Mouse (Mus musculus): Measurements from ENCODE around the gene Homez.
A peak's percentile ranks its signal among the peaks of the same experiment; 100 is the strongest.

Homez gene

DNA sequence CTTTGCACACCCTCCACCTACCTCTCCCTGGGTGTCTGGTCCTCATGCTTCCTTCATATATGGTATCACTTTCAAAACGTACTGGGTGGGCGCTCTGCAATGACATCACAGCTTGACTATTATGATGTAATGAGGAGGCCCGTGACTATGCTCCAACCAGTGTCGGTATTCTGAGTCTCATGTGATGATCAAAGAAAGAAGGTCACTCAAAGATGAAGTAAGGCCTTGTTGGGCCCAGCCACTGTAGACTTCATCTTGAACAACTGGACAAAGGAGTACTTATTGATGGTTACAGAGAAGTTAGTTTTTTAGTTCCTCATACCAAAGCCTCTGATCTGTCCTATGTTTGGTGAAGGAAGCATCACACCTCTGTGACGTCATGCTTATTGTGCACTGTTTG is at the start of gene Homez:
Gene Homez (minus strand): TSS at position 101 of the 400 bp plus-strand sequence.
- no peak for DNase-seq (ENCODE audit: low spot score in 2 of 2)

DNA sequence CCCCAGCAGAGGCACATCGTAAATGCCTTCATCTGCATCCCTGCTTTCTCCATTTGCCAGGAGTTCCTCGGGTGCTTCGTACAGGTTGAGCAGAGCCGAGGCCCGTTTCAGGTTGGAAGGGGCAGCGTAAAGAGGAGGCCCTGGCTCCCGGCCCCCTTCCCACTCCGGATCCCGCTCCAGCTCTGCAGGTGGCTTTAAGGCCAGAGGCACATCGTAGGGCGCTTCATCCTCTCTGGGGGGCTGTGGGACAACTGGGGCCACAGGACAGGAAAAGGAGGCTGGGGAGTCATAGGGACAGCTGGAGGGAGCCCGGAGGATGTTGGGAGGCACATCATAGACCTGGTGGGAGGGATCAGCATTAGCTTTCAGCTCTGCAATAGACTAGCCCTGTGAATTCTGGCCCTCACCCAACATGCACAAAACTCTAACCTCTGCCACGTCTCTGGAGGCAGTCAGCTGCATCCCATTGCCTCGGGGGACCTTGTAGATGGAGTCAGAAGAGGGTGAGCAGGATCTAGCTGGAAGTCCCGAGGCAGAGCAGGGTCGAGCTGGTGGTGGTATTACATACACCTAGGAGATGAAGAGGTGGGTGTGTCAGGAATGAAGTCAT is 49.4 kb upstream of the Homez start:
- no peak for DNase-seq (ENCODE audit: low spot score in 2 of 2)

DNA sequence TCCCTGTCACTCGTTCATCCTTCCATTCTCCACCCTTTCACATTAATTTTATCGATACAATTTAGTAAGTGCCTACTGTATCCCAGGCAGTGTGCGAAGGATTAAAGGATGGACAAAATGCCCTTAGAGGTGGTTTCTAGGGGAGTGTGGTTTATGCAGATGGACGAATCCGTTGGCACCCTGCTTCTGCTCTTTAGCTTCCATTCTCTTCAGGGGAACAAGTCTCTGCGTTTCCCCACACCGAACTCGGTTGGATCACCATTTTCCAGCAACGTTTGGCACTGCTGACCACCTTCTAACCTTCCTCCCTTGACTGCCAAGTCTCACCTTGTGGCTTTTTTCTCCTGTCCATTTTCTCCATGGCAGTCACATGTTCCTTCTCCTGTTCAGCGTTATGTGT is 42.6 kb upstream of the Homez start:
- no peak for DNase-seq (ENCODE audit: low spot score in 2 of 2)

GRCm38 (mm10) chr14:54912886-54913285 is 42.1 kb upstream of the Homez start, which contains the start of gene Slc22a17:
TSS of gene Slc22a17 (minus strand) at chr14:54913132.
- peak; percentile 69 to 81 for DNase-seq (ENCODE audit: low spot score in 2 of 2)

DNA sequence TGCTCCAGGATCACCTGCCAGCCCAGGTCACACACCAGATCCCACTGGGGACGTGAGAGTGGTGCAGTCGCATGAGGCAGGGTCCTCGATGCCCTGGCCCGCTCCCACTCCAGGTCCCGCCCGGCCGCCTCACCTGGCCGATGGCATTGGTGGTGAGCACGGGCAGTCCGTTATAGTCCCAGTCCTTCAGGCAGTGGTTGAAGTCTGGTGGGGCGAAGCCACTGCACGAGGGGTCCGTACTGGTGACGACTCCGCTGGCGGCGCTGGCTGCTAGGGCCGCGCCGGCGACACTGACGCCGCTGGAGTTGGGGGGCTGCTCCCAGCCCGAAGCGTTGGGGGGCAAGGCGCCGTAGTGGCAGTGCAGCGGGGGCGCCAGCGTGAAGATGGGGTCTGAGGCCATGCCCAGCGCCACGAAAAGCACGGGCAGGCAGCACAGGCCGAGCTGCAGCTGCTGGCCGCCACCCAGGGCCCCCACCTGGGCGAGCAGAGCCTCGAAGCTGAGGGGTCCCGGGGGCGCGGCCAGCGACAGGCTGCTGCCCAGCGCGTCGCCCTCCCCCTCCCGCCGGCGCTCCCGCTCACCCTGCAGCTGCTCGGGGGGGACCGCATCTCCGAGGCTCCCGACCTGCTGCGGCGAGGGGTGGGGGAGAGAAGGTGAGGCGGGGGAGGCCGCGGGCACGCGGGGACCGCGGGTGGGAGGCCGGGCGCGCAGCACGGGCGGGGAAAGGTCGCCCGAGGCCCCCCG is 41.5 kb upstream of the Homez start:
- peak in 1 of 2 experiments; percentile 46 for DNase-seq (ENCODE audit: low spot score in 2 of 2)

DNA sequence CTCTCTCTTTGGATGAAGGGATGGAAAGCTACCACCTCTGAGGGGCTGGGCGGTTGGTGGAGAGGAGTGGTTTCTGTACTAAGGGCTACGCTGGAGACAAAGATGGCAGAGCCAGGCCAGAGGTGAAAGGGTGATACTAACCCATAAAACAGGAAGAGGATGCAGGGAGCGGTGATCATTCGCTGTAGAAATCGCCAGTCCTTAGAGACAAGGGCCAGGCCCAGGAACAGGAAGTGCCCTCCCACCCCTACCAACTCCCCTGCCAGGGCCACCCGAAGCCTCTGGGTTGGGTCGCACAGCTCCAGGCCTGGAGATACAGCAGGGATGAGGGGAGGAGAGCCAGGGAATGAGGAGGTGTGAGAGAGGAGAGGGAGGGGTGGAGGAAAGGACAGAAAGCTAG is 37.9 kb upstream of the Homez start:
- DNase-seq (ENCODE audit: low spot score in 2 of 2) = no peak

GRCm38 (mm10) chr14:54903641-54904040 is 32.9 kb upstream of the Homez start:
- no peak for DNase-seq (ENCODE audit: low spot score in 2 of 2)

- peak in 1 of 2 experiments; percentile 63 for DNase-seq (ENCODE audit: low spot score in 2 of 2)
These were observed 29.6 kb upstream of the Homez start for GRCm38 (mm10) chr14:54900383-54900782.

GRCm38 (mm10) chr14:54897445-54897844 is 26.7 kb upstream of the Homez start:
- no peak for DNase-seq (ENCODE audit: low spot score in 2 of 2)

DNA sequence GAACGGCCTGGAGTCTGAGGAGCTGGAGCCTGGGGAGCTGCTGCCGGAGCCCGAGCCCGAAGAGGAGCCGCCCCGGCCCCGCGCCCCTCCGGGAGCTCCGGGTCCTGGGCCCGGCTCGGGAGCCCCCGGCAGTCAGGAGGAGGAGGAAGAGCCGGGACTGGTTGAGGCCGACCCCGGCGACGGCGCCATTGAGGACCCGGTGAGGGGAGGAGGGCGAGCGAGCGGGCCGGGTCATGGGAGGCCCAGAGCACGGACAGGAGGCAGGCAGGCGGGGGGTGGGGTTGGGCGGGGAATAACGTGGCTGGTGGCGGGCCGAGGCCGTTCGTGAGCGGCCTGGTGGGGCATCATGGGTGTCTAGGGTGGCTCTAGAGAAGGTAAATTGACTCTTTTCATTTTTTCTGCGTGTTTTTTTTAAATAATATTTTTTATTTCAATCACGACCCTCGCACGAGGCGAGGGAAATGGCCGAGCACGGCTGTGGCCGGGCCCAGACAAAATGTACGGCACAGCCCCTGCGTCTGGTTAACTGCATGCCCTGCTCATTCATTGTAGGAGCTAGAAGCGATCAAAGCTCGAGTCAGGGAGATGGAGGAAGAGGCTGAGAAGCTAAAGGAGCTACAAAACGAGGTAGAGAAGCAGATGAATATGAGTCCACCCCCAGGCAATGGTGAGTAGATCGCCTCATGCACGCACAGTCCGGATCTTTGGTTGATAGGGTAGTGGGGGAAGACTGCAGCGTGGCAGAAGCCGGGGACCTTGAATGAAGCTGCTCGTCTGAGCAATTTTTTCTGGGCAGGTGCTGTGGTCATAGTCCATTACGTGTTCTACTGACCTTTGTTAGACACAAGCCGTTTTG is 23.8 kb upstream of the Homez start:
- no peak for DNase-seq (ENCODE audit: low spot score in 2 of 2)

- DNase-seq (ENCODE audit: low spot score in 2 of 2) = peak; percentile 94 to 97
These were observed 23.0 kb upstream of the Homez start for GRCm38 (mm10) chr14:54893651-54894181.

DNA sequence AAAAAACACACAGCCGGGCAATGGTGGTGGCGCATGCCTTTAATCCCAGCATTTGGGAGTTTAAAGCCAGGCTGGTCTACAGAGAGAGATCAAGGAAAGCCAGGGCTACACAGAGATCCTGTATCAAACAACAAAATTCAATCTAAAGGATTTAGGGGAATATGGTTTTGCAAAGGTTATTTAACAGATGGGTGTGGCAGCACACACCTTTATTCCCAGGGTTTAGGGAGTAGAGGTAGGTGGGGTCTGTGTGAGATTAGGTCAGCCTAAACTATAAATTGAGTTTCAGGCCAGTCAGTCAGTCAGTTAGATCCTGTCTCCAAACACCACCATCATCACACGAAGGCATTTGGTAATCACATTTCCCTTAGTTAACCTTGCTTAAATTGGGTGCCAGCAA is 21.4 kb upstream of the Homez start, which contains the start of gene Pabpn1:
Gene Pabpn1 (plus strand): TSS at position 301 of the 400 bp plus-strand sequence.
- no peak for DNase-seq (ENCODE audit: low spot score in 2 of 2)

- no peak for DNase-seq (ENCODE audit: low spot score in 2 of 2)
These were observed 14.5 kb upstream of the Homez start for GRCm38 (mm10) chr14:54885309-54885708.

DNA sequence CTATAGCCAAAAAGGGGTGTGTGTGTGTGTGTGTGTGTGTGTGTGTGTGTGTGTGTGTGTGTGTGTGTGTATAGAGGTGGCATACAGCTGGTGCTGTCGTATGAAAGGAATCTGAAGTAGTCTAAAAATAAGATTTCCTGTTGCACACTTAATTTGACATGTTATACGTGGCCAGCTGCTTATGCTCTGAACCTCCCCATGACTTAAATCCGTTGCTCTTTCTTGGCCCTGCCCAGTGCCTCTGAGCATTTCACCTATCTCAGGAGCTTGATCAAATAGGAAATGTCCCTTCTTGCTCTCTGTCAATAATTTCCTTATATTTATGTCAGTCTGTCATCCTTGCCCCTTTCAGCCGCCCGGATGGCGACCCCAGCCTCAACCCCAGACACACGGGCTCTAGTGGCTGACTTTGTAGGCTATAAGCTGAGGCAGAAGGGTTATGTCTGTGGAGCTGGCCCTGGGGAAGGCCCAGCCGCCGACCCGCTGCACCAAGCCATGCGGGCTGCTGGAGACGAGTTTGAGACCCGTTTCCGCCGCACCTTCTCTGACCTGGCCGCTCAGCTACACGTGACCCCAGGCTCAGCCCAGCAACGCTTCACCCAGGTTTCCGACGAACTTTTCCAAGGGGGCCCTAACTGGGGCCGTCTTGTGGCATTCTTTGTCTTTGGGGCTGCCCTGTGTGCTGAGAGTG is 13.4 kb upstream of the Homez start:
- no peak for DNase-seq (ENCODE audit: low spot score in 2 of 2)

DNA sequence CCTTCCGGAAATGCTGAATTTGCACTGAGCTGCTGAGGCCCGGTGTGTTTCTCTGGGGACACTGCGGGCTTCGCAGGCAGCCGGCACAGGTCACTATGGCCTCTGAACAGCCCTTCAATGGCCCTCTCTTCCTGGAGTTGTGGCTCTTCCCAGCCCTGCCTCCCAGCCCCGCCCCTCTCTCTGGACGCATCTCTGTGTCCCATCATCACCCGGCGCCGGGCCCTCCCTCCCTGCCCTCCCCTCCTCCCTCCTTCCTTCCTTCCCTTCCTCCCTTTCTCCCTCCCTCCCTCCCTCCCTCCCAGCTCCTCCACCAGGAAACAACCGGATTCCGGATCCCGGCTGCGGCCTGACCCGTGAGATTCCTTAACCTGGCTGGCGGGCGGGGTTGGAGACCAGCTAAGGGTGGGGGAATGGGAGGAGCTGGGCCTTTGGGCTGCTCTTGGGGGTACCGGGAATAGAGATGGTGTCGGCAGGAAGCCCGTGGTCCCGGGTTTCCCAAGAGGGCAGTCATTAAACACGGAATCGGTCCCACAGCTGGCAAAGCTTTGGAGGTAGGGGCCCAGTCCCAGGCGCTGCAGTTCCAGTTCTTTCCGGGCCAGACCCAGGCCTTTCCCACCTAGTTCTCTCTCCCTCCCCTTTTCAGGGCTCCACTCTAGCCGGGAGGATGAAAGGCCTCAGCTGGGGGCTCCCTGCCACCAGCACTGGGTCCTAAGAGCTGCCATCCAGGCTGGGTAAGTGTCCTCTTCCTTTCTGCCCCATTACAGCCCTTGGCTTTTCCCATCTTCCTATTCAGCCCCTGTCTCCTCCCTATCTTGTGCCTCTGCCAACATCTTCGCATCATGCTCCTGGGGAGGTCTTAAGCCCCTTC is 12.6 kb upstream of the Homez start, which contains the start of the genes Bcl2l2 and Gm20521:
Gene Bcl2l2 (plus strand): TSS at position 224 of the 868 bp plus-strand sequence.
Gene Gm20521 (plus strand): TSS at position 288 of the 868 bp plus-strand sequence.
- DNase-seq (ENCODE audit: low spot score in 2 of 2) = peak; percentile 68 to 83

- peak; percentile 37 to 63 for DNase-seq (ENCODE audit: low spot score in 2 of 2)
These were observed 6.4 kb upstream of the Homez start, which contains the start of gene Ppp1r3e for GRCm38 (mm10) chr14:54877048-54877715. TSS of gene Ppp1r3e (minus strand) at chr14:54877550.

DNA sequence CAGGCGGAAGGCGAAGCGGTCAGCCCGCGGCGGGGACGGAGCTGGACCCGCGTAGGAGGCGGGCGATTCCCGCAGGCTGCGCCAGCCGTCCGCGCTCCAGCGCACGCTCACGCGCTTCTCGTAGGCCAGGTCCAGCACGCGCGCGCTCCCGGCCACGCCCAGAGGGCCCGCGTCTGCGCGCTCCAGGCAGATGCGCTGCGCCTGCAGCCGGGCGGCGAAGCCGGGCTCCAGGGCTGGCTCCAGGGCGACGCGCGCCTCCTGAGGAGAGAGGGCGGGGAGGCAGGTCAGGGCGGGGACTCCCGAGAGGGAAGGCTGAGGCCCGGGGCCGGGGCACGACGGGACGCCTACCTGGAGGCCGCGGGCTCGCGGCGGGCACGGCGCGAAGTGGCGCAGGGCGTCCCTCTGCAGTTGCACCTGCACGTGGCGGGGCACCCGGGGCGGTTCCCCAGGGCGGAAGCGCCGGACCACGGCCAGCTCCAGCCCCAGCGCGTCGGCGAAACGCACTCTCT is 5.8 kb upstream of the Homez start:
- peak; percentile 72 to 89 for DNase-seq (ENCODE audit: low spot score in 2 of 2)

DNA sequence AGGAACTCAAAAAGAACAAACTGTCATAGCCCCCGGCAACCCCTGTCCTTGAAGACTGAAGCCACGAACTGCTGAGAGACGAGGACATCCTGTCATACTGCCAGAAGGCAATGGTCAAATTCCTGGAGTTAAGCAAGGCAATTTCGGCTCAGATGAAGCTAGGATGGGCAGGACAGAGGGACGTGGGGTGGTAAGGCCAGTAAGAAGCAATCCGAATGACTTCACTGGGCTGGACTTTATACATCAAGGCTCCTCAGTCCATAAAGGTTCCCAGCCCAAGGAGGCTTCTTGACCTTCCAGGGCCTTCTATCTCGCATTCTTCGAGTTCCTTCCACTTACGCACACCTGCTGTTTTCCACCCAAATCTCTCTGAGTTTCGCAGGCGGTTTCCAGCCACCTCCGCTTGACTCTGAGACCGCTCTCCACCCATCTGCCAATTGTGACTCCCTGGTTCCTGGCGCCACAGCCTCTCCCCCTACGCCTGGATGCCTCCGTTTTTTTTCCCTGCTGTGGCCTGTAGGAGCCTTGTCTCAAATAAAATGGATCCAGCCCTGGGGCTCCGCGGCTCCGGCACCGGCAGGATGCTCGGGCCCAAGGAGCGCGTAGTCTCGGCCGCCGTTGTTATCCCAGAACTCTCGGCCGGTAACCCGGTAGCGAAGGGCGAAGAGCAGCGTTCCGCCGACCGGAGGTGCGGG is 5.2 kb upstream of the Homez start:
- DNase-seq (ENCODE audit: low spot score in 2 of 2) = no peak

DNA sequence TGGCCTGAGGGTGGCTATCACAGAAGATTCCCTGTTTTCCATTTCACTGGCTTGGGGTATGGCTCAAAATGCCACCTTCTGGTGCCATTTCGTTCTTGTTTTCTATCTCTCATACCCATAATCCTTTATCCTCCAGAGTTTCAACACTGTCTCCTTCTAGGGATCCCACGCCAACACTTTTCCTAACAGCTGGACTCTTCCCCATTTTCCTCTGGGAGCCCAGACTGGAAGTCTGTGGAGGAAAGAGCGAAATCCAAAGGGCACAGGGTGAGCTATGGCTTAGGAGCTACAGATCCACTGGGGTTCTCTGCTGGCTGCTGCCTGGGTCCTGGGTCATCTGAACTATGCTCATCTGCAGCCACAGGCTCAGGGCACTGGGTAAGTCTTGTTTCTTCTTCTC is 3.4 kb upstream of the Homez start:
- DNase-seq (ENCODE audit: low spot score in 2 of 2) = no peak

Measured in cerebellum, postnatal 4 days (tissue).